Mouse (Mus musculus) hindbrain, embryonic 15.5 days (tissue): ENCODE measurements at regions not wholly inside any gene's neighbourhood (a gene's known extent, or its start where the extent isn't known, plus 50 kb on each side); places are given as distances from the start of the nearest gene placed in this dataset.

Source experiments
- ATAC-seq: fragments of 200-750 bp; cut with Nextera tagmentation; 2 replicates; pipeline ENCODE4 v1.8.0; 2017; ENCODE audit warnings: low read depth, moderate number of reproducible peaks, moderate TSS enrichment; ENCODE audit not compliant: low FRiP score
- H3K27ac ChIP-seq: fragments of 300-500 bp; sonication (generic); replicated peaks from 2 replicates; pipeline ENCODE4 v1.5.1; 2015; ENCODE audit warnings: mild to moderate bottlenecking, inconsistent platforms
- H3K27me3 ChIP-seq: fragments of 300-500 bp; sonication (generic); 2 replicates; pipeline ENCODE4 v1.6.1; 2015; ENCODE audit warnings: control low read depth, inconsistent platforms
- H3K36me3 ChIP-seq: fragments of 300-500 bp; sonication (generic); 2 replicates; pipeline ENCODE4 v1.6.1; 2015; ENCODE audit warnings: control low read depth, inconsistent platforms
- H3K4me1 ChIP-seq: fragments of 300-500 bp; sonication (generic); replicated peaks from 2 replicates; pipeline ENCODE4 v1.6.1; 2015; ENCODE audit warnings: control low read depth, inconsistent platforms
- H3K4me2 ChIP-seq: fragments of 300-500 bp; sonication (generic); 2 replicates; pipeline ENCODE4 v1.6.1; 2015; ENCODE audit warnings: moderate library complexity, mild to moderate bottlenecking, inconsistent platforms
- H3K4me3 ChIP-seq: fragments of 300-500 bp; sonication (generic); 2 replicates; pipeline ENCODE4 v1.5.1; 2015; ENCODE audit warnings: mild to moderate bottlenecking, inconsistent platforms
- H3K9ac ChIP-seq: fragments of 300-500 bp; sonication (generic); 2 replicates; pipeline ENCODE4 v1.6.1; 2015; ENCODE audit warnings: inconsistent platforms
- H3K9me3 ChIP-seq: fragments of 300-500 bp; sonication (generic); 2 replicates; pipeline ENCODE4 v1.6.1; 2016; ENCODE audit warnings: control low read depth, inconsistent platforms
- WGBS: fragments of 180-500 bp; shearing (Covaris S2); methylation state at CpG from one replicate; pipeline ENCODE4 v1.1.7; 2015; 5-methylcytosine and 5-hydroxymethylcytosine counted together

GRCm38 (mm10) chr13:111966113-111966512 is 157.3 kb upstream of the Map3k1 start:
- Histone ChIP-seq H3K36me3 (no peaks in the 10 kb centered on the region), H3K4me2 (no peak overlapping the region), H3K4me3 (no peak overlapping the region), H3K9me3 (no peaks in the 10 kb centered on the region), H3K4me1 (peaks cover 6% of the 10 kb centered on the region), H3K9ac (no peak overlapping the region), H3K27ac (no peak overlapping the region), H3K27me3 (0 out of 2 replicates have a peak, but pooled peaks cover 2% of the 10 kb centered on the region)
- WGBS = 50% methylated on average over 6 of the region's 6 CpGs
- ATAC-seq = no peak

GRCm38 (mm10) chr13:111966627-111967026 is 157.8 kb upstream of the Map3k1 start:
- Histone ChIP-seq H3K9me3 (no peaks in the 10 kb centered on the region), H3K27ac (no peak overlapping the region), H3K9ac (no peak overlapping the region), H3K27me3 (0 out of 2 replicates have a peak, but pooled peaks cover 2% of the 10 kb centered on the region), H3K4me1 (peaks cover 6% of the 10 kb centered on the region), H3K4me2 (no peak overlapping the region), H3K36me3 (no peaks in the 10 kb centered on the region), H3K4me3 (no peak overlapping the region)
- peak; percentile 54; the same call in 1 of the 2 replicates for ATAC-seq
- 12% methylated on average over 3 of the region's 3 CpGs for WGBS

- WGBS = 74% methylated on average over 7 of the region's 7 CpGs
- H3K27ac ChIP-seq = no peak overlapping the region
- H3K9me3 ChIP-seq = no peaks in the 10 kb centered on the region
- no peak overlapping the region for H3K9ac ChIP-seq
- H3K4me1 ChIP-seq = peaks cover 6% of the 10 kb centered on the region
- H3K4me3 ChIP-seq = no peak overlapping the region
- ATAC-seq = no peak
- H3K27me3 ChIP-seq = 0 out of 2 replicates have a peak, but pooled peaks cover 2% of the 10 kb centered on the region
- H3K4me2 ChIP-seq = no peak overlapping the region
- H3K36me3 ChIP-seq = no peaks in the 10 kb centered on the region
Measured at GRCm38 (mm10) chr13:111968197-111968596, 159.4 kb upstream of the Map3k1 start.

- no peak for ATAC-seq
- Histone ChIP-seq H3K4me1 (peaks cover 13% of the 10 kb centered on the region), H3K4me2 (no peak overlapping the region), H3K4me3 (no peak overlapping the region), H3K27me3 (no peaks in the 10 kb centered on the region), H3K36me3 (no peaks in the 10 kb centered on the region), H3K27ac (no peak overlapping the region), H3K9ac (no peak overlapping the region), H3K9me3 (no peaks in the 10 kb centered on the region)
- 69% methylated on average over 4 of the region's 4 CpGs for WGBS
Measured at GRCm38 (mm10) chr13:111974282-111974681, 165.5 kb upstream of the Map3k1 start.

GRCm38 (mm10) chr13:111975549-111975948 is 166.8 kb upstream of the Map3k1 start:
- H3K4me3 ChIP-seq = no peak overlapping the region
- no peaks in the 10 kb centered on the region for H3K27me3 ChIP-seq
- H3K4me1 ChIP-seq = peaks cover 26% of the 10 kb centered on the region
- no peak for ATAC-seq
- 93% methylated on average over 3 of the region's 3 CpGs for WGBS
- H3K27ac ChIP-seq = no peak overlapping the region
- no peak overlapping the region for H3K4me2 ChIP-seq
- no peaks in the 10 kb centered on the region for H3K9me3 ChIP-seq
- no peak overlapping the region for H3K9ac ChIP-seq
- no peaks in the 10 kb centered on the region for H3K36me3 ChIP-seq

- no peaks in the 10 kb centered on the region for H3K9me3 ChIP-seq
- no peak overlapping the region for H3K4me2 ChIP-seq
- H3K9ac ChIP-seq = no peak overlapping the region
- H3K27ac ChIP-seq = peak overlapping the region; percentile 42
- H3K36me3 ChIP-seq = no peaks in the 10 kb centered on the region
- WGBS = 78% methylated on average over 31 of the region's 31 CpGs
- no peaks in the 10 kb centered on the region for H3K27me3 ChIP-seq
- ATAC-seq = no peak
- peaks cover 27% of the 10 kb centered on the region for H3K4me1 ChIP-seq
- no peak overlapping the region for H3K4me3 ChIP-seq
Measured at GRCm38 (mm10) chr13:111977769-111978674, 169.2 kb upstream of the Map3k1 start.

- peak overlapping the region; percentile 52 for H3K27ac ChIP-seq
- H3K4me2 ChIP-seq = no peak overlapping the region
- H3K9me3 ChIP-seq = no peaks in the 10 kb centered on the region
- 67% methylated on average over 5 of the region's 5 CpGs for WGBS
- H3K4me1 ChIP-seq = peaks cover 33% of the 10 kb centered on the region
- no peak overlapping the region for H3K4me3 ChIP-seq
- no peaks in the 10 kb centered on the region for H3K27me3 ChIP-seq
- no peaks in the 10 kb centered on the region for H3K36me3 ChIP-seq
- peak; percentile 52 for ATAC-seq
- H3K9ac ChIP-seq = no peak overlapping the region
Measured at GRCm38 (mm10) chr13:111978675-111979020, 169.9 kb upstream of the Map3k1 start.

GRCm38 (mm10) chr13:111979428-111980204 is 170.8 kb upstream of the Map3k1 start:
- H3K4me3 ChIP-seq = no peak overlapping the region
- no peak overlapping the region for H3K4me2 ChIP-seq
- WGBS = 34% methylated on average over 17 of the region's 17 CpGs
- ATAC-seq = no peak
- H3K9me3 ChIP-seq = no peaks in the 10 kb centered on the region
- H3K36me3 ChIP-seq = no peaks in the 10 kb centered on the region
- no peaks in the 10 kb centered on the region for H3K27me3 ChIP-seq
- peaks cover 40% of the 10 kb centered on the region for H3K4me1 ChIP-seq
- H3K9ac ChIP-seq = no peak overlapping the region
- peak overlapping the region; percentile 52 for H3K27ac ChIP-seq

- Histone ChIP-seq H3K4me1 (peaks cover 40% of the 10 kb centered on the region), H3K27me3 (no peaks in the 10 kb centered on the region), H3K36me3 (no peaks in the 10 kb centered on the region), H3K4me2 (no peak overlapping the region), H3K27ac (no peak overlapping the region), H3K9ac (no peak overlapping the region), H3K4me3 (no peak overlapping the region), H3K9me3 (no peaks in the 10 kb centered on the region)
- WGBS = 68% methylated on average over 12 of the region's 12 CpGs
- no peak for ATAC-seq
Measured at GRCm38 (mm10) chr13:111980205-111980595, 171.4 kb upstream of the Map3k1 start.

GRCm38 (mm10) chr13:111981103-111981502 is 172.3 kb upstream of the Map3k1 start:
- H3K36me3 ChIP-seq = no peaks in the 10 kb centered on the region
- H3K4me2 ChIP-seq = no peak overlapping the region
- H3K27ac ChIP-seq = no peak overlapping the region
- peaks cover 40% of the 10 kb centered on the region for H3K4me1 ChIP-seq
- no peak for ATAC-seq
- no peak overlapping the region for H3K9ac ChIP-seq
- H3K4me3 ChIP-seq = no peak overlapping the region
- no peaks in the 10 kb centered on the region for H3K9me3 ChIP-seq
- 92% methylated on average over 2 of the region's 2 CpGs for WGBS
- no peaks in the 10 kb centered on the region for H3K27me3 ChIP-seq

GRCm38 (mm10) chr13:111982796-111983460 is 174.1 kb upstream of the Map3k1 start:
- ATAC-seq = no peak
- no peaks in the 10 kb centered on the region for H3K36me3 ChIP-seq
- no peak overlapping the region for H3K9ac ChIP-seq
- 93% methylated on average over 6 of the region's 6 CpGs for WGBS
- no peak overlapping the region for H3K4me2 ChIP-seq
- H3K4me3 ChIP-seq = no peak overlapping the region
- H3K27ac ChIP-seq = no peak overlapping the region
- H3K27me3 ChIP-seq = no peaks in the 10 kb centered on the region
- peaks cover 40% of the 10 kb centered on the region for H3K4me1 ChIP-seq
- H3K9me3 ChIP-seq = no peaks in the 10 kb centered on the region

GRCm38 (mm10) chr13:111984081-111984574 is 175.3 kb upstream of the Map3k1 start:
- 71% methylated on average over 10 of the region's 10 CpGs for WGBS
- Histone ChIP-seq H3K4me1 (peaks cover 29% of the 10 kb centered on the region), H3K36me3 (no peaks in the 10 kb centered on the region), H3K9me3 (no peaks in the 10 kb centered on the region), H3K9ac (no peak overlapping the region), H3K4me3 (no peak overlapping the region), H3K4me2 (no peak overlapping the region), H3K27me3 (no peaks in the 10 kb centered on the region), H3K27ac (no peak overlapping the region)
- ATAC-seq = no peak
